Mouse (Mus musculus) heart, embryonic 13.5 days (tissue): ENCODE measurements around the gene 1700125H20Rik. TPM values are rescaled to one million over a fixed set of nuclear protein-coding genes. Genes with fewer than 3 reads are reported as not detected.

Source experiments
- polyA plus RNA-seq: library from polyadenylated mRNA; unstranded; fragments of >200 nt; fragmentation: Nextera tagmentation; extraction: Ambion mirVana; gene quantifications from 2 replicates; pipeline ENCODE4 v1.2.1, GENCODE M21; 2015

The 1700125H20Rik gene
- polyA plus RNA-seq, 1 experiment from 2014 or later = 0.45 TPM

Other genes with a start within 250 kb of the 1700125H20Rik start
- 2.5 and 3.0 TPM in 2 replicates for gene Car4, start 212.6 kb upstream of the 1700125H20Rik start, polyA plus RNA-seq
- 3.5 and 3.9 TPM in 2 replicates for gene Usp32, start 30.2 kb upstream of the 1700125H20Rik start, polyA plus RNA-seq
- 35.4 and 35.7 TPM in 2 replicates for gene Appbp2, start 64.7 kb downstream of the 1700125H20Rik start, polyA plus RNA-seq
- gene Ppm1d, start 140.8 kb downstream of the 1700125H20Rik start, polyA plus RNA-seq = 12.0 and 12.7 TPM in 2 replicates
- 17.4 and 18.3 TPM in 2 replicates for gene Bcas3, start 182.8 kb downstream of the 1700125H20Rik start, polyA plus RNA-seq